Mouse (Mus musculus) stomach, postnatal 0 days (tissue): ENCODE data around the gene Akap13.

Source experiments
- CTCF ChIP-seq: IDR thresholded peaks from 2 replicates; pipeline ENCODE4 v1.5.1; 2016; ENCODE audit warnings: antibody characterized with exemption, low read depth, mild to moderate bottlenecking, moderate library complexity
- EP300 ChIP-seq: optimal IDR thresholded peaks from 2 replicates; pipeline ENCODE3; 2016; ENCODE audit warnings: antibody characterized with exemption

- TF ChIP-seq CTCF (no peak), EP300 (no peak)
Measured at GRCm38 (mm10) chr7:75571078-75571477, 115.7 kb downstream of the Akap13 start.
